Mouse (Mus musculus) embryonic fibroblast, embryonic 13.5 days (primary cell): ENCODE data around the gene Actr8. TPM values are rescaled to one million over a fixed set of nuclear protein-coding genes. Genes with fewer than 3 reads are reported as not detected.

Source experiments
- H3K27ac ChIP-seq: 2 replicates; pipeline ENCODE4 v1.5.1; 2012; ENCODE audit warnings: low read length, control low read depth, inconsistent platforms; ENCODE audit not compliant: insufficient read depth
- H3K4me1 ChIP-seq: 2 replicates; pipeline ENCODE4 v1.6.1; 2011; ENCODE audit warnings: low read length; ENCODE audit not compliant: control insufficient read depth, insufficient read depth
- H3K4me3 ChIP-seq: 2 replicates; pipeline ENCODE4 v1.5.1; 2011; ENCODE audit warnings: mild to moderate bottlenecking, control low read depth, low read length; ENCODE audit not compliant: insufficient read depth
- CTCF ChIP-seq: IDR thresholded peaks from 2 replicates; pipeline ENCODE4 v1.5.1; 2011; ENCODE audit warnings: mild to moderate bottlenecking, control low read depth, low read length, moderate library complexity, borderline replicate concordance; ENCODE audit not compliant: insufficient read depth
- POLR2A ChIP-seq: IDR thresholded peaks from 2 replicates; pipeline ENCODE4 v1.6.1; 2011; ENCODE audit warnings: low read depth, mild to moderate bottlenecking, control low read depth, low read length, moderate library complexity
- polyA plus RNA-seq: library from polyadenylated mRNA; stranded (reverse); fragments of >200 nt; gene quantifications from 2 replicates; pipeline ENCODE4 v1.2.4, GENCODE M21; 2011; ENCODE audit warnings: low read depth; ENCODE audit not compliant: missing spikeins, insufficient read length

Actr8 gene
- polyA plus RNA-seq, 1 experiment: 25.5 TPM

DNA sequence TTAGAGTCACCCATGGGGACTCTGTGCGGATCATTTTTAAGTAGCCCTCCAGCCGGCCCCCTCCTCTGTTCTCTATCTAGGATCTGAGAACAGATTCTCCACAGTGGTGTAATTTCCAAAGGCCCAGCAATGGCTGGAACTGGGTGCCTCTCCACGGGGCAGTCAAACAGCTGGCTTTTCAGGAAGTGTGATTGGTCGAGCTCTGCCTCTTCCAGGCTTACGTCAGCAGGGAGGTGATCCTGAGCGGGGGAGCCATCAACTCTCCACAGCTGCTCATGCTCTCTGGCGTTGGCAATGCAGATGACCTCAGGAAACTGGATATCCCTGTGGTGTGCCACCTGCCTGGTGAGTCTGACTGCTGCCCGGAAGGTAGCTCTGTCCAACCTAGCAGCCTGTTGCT lies 55.3 kb downstream of the Actr8 start:
- Histone ChIP-seq H3K4me3 (no peak overlapping the region), H3K4me1 (no peaks in the 10 kb centered on the region), H3K27ac (no peak overlapping the region)
- TF ChIP-seq CTCF: no peak
- no peak for TF ChIP-seq POLR2A

DNA sequence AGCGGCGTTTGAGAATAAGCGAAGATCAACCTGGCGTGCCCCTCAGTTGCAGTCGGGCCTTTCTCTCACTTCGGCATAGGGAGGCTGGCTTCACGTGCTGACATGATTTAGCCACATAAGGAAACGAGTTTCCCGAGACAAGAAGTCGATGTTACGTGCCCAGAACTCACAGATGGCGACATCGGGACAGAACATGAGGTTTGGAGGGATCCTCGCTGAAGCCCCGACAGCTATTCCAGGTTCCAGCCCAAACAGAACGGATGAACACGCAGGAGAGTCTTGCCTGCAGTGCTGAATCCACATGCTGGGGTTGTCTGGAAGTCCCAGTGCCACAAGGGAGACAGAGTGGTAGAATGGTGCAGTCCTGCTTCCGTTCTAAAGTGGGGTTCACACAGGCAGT lies 60.3 kb downstream of the Actr8 start:
- H3K4me1 ChIP-seq: no peaks in the 10 kb centered on the region
- TF ChIP-seq CTCF (no peak), POLR2A (no peak)
- no peak overlapping the region for H3K4me3 ChIP-seq
- H3K27ac ChIP-seq: no peak overlapping the region

DNA sequence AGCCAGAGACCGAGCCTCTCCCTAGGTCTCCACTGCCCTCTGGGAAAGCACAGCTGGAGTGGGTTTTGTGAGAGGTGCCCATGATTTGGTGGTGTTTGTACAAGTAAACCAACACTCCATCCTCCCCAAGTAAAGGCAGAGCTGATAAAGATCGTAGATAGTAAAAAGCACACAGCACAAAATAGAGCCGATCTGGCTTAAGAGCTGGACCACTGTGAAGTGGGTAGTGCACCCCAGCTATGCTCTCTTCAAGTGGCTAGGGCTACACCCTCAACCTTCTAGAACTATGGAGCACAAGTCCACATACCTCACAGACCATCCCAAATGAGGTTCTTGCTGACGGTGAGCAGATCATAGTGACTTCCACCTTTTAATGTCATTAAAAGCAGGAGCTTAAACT lies 61.3 kb downstream of the Actr8 start:
- TF ChIP-seq POLR2A (no peak), CTCF (no peak)
- Histone ChIP-seq H3K4me3 (no peak overlapping the region), H3K27ac (no peak overlapping the region), H3K4me1 (no peaks in the 10 kb centered on the region)

DNA sequence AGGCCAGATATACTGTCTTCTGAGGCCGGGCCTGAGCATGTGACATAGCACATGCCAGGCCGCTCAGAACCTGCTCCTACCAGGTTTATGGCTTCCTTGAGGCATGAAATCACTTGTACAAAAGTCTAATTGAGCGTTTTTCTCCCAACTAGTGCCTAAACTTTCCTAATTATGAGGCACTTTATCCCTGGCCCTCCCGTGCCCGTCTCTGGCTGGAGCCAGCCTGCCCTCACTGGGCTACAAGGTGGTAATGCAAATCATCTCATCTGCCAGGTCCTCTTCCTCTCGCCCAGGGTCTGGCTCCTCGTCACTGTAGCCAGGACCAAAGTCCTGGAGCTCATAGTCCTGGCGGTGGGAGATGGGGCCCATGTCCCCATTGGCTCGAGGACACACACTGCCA lies 63.7 kb downstream of the Actr8 start:
- no peak for TF ChIP-seq POLR2A
- no peak for TF ChIP-seq CTCF
- Histone ChIP-seq H3K4me1 (no peaks in the 10 kb centered on the region), H3K4me3 (no peak overlapping the region), H3K27ac (no peak overlapping the region)

DNA sequence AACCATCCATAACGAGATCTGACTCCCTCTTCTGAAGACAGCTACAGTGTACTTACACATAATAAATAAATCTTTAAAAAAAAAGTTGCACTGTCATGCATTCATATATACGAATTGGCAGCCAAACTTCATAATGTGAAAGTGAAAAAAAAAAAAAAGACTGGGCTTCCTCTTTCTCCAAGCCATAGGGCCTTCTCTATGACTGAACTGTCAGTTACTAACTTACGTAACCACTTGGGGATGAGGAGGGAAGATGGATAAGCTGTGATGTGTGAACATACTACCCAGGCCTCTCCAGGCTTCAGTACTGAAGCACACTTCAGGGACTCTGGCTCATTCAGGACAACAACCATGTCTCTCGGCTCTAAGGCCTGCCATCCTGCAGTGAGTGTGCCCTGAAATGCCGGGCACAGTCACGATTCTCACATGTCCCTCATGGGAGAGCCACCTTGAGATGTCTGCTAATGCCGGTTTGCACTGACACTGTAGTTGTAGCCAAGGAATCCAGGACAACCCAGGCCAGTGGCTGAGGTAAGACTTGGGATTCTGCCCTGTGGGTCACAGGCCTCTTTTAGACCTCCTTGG lies 65.3 kb downstream of the Actr8 start:
- no peak overlapping the region for H3K27ac ChIP-seq
- no peak overlapping the region for H3K4me3 ChIP-seq
- TF ChIP-seq CTCF (no peak), POLR2A (no peak)
- no peaks in the 10 kb centered on the region for H3K4me1 ChIP-seq

DNA sequence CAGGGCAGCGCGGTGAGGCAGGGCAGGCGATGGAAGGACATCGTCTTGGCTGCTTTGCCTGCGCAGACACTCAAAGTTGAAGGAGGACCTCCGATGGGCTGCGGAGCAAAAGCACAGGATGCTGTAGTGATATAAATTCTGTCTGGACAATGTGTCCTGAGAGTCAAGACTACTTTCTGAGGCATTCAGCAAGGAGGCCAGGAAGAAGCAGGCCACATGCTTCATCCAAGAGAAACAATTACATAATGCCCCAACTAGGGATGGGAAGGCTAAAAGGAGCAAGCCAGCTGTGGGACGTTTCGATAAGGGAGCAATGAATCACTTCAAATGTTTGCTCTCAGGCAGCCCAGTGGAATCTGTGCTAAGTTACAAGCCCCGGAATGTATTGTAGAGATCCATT lies 67.1 kb downstream of the Actr8 start:
- no peak for TF ChIP-seq CTCF
- TF ChIP-seq POLR2A: no peak
- H3K4me1 ChIP-seq: no peaks in the 10 kb centered on the region
- H3K4me3 ChIP-seq: no peak overlapping the region
- no peak overlapping the region for H3K27ac ChIP-seq

DNA sequence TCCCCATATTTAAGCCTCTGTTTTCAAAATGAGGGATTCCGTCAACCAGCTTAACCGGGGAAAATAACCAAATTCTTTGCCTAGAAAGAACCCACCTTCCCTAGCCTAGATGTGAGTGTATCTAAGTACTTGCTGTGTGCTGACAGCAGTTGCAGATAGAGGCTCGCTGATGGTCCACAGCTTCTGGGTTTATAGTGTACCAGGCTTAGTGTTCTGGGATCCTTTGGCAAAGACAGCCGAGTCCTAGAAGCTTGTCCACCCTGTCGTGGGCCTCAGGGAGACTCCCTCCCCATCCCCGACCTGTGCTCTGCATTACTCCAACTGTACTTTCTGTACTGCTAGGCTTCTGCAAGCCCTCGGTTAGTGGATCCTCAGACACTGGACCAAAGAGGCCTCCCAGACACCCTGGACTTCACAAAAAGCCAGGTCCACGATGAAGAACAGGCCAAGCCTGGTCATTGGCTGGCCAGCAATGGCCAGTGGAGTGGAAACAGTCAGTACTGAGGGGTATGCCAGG lies 67.6 kb downstream of the Actr8 start:
- Histone ChIP-seq H3K4me1 (no peaks in the 10 kb centered on the region), H3K27ac (no peak overlapping the region), H3K4me3 (no peak overlapping the region)
- TF ChIP-seq POLR2A (no peak), CTCF (no peak)

DNA sequence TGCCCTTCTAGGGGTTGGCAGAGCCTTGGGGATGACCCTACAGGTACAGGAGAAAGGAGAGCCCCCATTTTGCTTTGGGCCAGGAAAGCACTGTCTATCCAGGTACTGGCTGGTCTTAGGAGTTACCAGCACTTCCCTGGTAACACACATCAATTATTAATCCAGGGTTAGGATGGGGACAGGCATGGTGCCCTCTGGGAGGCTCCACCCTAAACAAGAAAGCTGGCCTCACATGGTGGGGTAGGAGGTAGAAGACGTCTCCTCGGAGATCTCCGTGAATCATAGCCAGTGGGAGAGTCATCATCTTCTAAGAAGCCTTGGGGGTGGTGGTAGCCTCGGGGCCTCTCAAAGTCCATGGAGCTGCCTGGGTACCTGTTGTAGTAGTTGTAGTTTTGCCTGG lies 68.8 kb downstream of the Actr8 start:
- no peak overlapping the region for H3K27ac ChIP-seq
- H3K4me3 ChIP-seq: no peak overlapping the region
- TF ChIP-seq POLR2A: no peak
- TF ChIP-seq CTCF: no peak
- H3K4me1 ChIP-seq: no peaks in the 10 kb centered on the region

DNA sequence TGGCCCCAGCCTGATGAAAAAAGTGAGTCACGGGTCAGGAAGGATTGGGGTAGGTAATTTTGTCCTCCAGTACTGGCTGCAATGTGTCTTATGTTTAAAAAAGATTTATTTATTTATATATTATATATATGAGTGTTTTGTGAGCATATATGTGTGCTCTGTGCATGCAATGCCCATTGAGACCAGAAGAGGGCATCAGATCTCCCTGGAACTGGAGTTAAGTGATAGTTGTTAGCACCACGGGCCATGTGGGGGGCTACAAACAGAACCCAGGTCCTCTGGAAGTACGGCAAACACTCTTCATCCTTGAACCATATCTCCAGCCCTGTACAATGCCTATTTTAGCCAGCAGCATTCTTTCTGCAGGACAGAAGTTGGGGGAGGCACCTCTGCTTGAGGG lies 69.9 kb downstream of the Actr8 start:
- no peak for TF ChIP-seq POLR2A
- TF ChIP-seq CTCF: no peak

DNA sequence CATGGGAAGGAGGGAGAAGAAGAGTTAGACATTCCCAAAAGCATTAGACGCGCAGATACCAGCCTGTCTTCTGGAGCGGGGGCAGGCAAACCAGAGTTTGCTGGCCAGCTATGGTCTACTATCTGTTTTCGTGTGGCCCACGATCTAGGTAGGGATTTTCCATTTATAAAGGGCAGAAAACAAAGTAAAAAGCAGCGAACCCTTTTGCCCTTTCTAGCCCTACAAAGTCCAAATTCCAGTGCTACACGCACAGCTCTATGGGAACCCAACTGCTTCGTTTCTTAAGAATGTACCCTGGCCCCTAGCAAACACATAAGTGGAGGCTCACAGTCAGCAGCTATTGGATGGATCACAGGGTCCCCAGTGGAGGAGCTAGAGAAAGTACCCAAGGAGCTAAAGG lies 72.1 kb downstream of the Actr8 start:
- TF ChIP-seq POLR2A (no peak), CTCF (no peak)
- no peaks in the 10 kb centered on the region for H3K4me1 ChIP-seq
- H3K4me3 ChIP-seq: no peak overlapping the region
- no peak overlapping the region for H3K27ac ChIP-seq

More for the DNA sequence above, 69.9 kb downstream of the Actr8 start:
- no peak overlapping the region for H3K4me3 ChIP-seq
- H3K4me1 ChIP-seq: no peaks in the 10 kb centered on the region
- no peak overlapping the region for H3K27ac ChIP-seq
